Mouse (Mus musculus) cortical plate, adult 2 months (tissue): Measurements from ENCODE around the gene Rin2. TPM values are rescaled to one million over a fixed set of nuclear protein-coding genes. Genes with fewer than 3 reads are reported as not detected.

Experiments used
- H3K27ac ChIP-seq: fragments of 200-500 bp; 2 replicates; pipeline ENCODE4 v1.5.1; 2012; ENCODE audit warnings: low read length, control low read depth, inconsistent platforms; ENCODE audit not compliant: insufficient read depth
- H3K4me1 ChIP-seq: fragments of 200-500 bp; 2 replicates; pipeline ENCODE4 v1.6.1; 2011; ENCODE audit warnings: low read length; ENCODE audit not compliant: control insufficient read depth, insufficient read depth
- H3K4me3 ChIP-seq: fragments of 200-500 bp; 2 replicates; pipeline ENCODE4 v1.5.1; 2011; ENCODE audit warnings: mild to moderate bottlenecking, low read length, control low read depth; ENCODE audit not compliant: insufficient read depth
- CTCF ChIP-seq: fragments of 200-500 bp; IDR thresholded peaks from 2 replicates; pipeline ENCODE4 v1.5.1; 2011; ENCODE audit warnings: mild to moderate bottlenecking, control low read depth, low read length; ENCODE audit not compliant: insufficient read depth; ENCODE audit errors: extremely low read depth
- POLR2A ChIP-seq: fragments of 200-500 bp; IDR thresholded peaks from 2 replicates; pipeline ENCODE4 v1.6.1; 2011; ENCODE audit warnings: mild to moderate bottlenecking, low read length, control low read depth; ENCODE audit not compliant: insufficient read depth; ENCODE audit errors: extremely low read depth
- polyA plus RNA-seq: library from polyadenylated mRNA; depleted of rRNA; stranded (reverse); fragments of >200 nt; gene quantifications from 2 replicates; pipeline ENCODE4 v1.2.3, GENCODE M21; 2012

Rin2 gene
- polyA plus RNA-seq, 1 experiment, result 16.9 TPM

DNA sequence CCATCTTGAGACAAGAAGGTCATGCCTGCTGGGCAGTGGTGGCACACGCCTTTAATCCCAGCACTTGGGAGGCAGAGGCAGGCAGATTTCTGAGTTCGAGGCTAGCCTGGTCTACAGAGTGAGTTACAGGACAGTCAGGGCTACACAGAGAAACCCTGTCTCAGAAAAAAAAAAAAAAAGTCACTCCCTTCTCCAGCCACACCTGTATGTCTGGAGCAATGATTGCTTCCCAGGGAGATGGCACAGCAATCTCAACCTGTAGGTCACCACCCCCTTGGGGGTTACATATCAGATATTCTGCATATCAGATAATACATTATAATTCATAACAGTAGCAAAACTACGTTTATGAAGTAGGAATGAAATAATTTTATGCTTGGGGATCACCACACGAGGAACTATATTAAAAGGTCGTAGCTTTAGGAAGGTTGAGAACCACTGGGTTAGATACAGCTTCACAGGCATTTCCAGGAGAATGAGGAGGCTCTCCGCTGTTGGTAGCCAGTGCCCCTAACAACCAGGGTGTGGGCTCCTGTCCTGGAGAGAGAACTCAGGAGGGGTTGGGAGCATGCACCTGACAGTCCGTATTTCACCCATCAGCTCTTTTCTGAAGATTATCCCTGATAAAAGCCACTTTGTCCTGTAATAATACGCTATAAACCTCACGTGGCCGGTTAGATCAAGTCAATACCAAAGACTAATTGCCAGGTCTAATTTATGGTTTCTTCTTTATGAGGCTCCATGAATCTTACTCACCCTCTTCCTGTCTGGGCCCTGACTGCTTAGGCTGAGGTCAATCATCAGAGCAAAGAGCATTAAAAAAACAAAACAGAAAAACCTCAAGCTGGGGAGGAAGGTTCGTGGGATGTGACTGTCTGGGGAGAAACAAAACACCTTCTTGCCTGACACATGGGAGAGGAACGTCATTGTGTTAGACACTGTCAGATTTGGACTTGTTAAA lies 166.2 kb downstream of the Rin2 start:
- TF ChIP-seq POLR2A (no peak), CTCF (no peak)
- Histone ChIP-seq H3K4me3 (no peak overlapping the region), H3K4me1 (no peaks in the 10 kb centered on the region), H3K27ac (no peak overlapping the region)

DNA sequence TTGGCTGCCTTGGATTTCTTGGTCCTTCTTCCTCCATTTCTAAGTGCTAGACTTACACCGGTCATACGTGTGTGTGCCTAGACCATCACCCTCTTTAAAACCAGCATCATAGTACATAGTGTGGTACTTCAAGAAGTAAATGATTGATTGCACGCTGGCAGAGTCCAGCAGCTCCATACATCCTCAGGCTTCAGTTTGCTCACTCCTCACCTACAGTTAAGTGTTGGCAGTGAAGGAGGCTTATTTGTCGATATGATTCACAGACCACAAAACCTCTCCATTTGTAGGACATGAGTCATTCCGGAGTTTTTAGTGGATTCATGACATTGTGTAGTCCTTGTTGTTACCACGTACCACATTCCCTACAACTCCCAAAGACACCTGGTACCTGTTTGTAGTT lies 168.3 kb downstream of the Rin2 start:
- Histone ChIP-seq H3K27ac (no peak overlapping the region), H3K4me3 (no peak overlapping the region), H3K4me1 (no peaks in the 10 kb centered on the region)
- no peak for TF ChIP-seq POLR2A
- TF ChIP-seq CTCF, result no peak

DNA sequence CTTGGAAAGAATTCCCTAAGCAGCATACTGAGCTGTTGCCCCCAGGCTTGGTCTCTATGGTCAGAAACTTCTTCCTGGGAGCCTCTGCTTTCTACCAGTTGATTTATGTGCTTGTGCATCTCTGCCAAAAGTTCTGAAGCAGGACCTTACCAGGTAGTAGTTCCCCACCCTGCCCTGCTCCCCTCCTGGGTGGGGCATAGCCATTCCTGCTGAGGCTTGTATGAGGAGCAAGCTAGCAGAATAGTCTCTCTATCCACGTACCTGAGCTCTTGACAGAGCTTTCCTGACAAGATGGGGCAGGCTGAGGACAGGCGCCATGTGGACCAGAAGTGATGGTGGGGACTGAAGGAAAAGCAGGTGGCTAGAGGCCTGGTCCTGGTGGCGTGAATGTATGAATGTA lies 171.6 kb downstream of the Rin2 start:
- no peak overlapping the region for H3K4me3 ChIP-seq
- H3K27ac ChIP-seq, result no peak overlapping the region
- TF ChIP-seq POLR2A (no peak), CTCF (no peak)

DNA sequence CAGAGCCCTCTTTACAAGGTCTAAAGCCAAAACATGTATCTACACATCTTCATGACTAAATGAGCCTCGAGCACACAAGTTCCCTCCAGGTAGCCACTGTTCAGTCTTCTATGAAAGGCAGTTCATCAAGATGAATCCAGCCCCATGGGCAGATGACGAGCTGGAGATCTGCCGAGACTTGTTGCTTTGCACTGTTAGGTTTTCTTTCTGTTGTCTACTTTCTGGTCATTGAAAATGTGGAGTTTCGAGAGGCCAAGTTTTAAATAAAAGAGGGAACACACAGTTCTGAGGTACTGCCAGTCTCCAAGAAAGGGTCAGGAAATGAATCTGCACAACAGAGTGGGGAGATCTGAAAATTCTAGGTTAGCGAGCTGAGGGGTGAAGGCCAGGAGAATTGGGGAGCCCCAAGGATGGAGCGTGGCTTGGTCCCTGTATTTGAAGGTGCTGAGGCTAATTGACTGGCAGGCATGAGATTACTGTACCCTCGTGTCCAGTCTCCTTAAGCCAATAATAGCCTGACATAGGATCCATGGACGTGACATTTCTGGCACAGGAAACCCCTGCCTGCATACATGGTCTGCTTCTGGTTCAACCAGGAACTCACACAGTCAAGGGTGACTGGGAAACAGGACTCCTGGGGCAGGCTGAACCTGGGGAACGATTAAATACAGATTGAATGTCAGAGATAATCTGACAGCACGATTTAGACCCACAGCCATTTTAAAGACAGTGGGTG lies 174.3 kb downstream of the Rin2 start:
- Histone ChIP-seq H3K4me3 (no peak overlapping the region), H3K4me1 (peaks cover 5% of the 10 kb centered on the region; the same call in 1 of the 2 replicates), H3K27ac (peak overlapping the region; percentile 86; the same call in 1 of the 2 replicates)
- TF ChIP-seq POLR2A (no peak), CTCF (no peak)

More for the DNA sequence above, 171.6 kb downstream of the Rin2 start:
- peaks cover 5% of the 10 kb centered on the region; the same call in 1 of the 2 replicates for H3K4me1 ChIP-seq

DNA sequence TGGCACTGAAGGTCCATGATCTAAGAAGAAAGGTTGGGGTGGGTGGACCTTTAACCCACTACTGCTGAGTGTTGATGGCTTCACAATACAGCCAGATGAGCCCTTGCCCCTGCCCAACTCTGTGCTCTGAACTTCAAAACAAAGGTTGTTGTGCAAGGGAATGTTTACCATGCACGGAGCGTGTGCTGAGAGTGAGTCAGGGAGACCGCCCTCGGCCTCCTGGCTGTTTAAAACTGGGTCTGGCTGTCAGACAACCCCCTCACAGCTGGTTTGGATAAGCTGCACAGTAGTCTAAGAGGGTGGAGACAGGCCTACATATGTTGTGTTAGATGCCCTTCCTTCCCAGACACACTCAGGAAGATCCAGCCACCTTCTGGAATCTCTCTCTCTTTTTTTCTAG lies 175.8 kb downstream of the Rin2 start:
- Histone ChIP-seq H3K4me1 (peaks cover 5% of the 10 kb centered on the region; the same call in 1 of the 2 replicates), H3K4me3 (no peak overlapping the region), H3K27ac (no peak overlapping the region)
- TF ChIP-seq CTCF, result no peak
- TF ChIP-seq POLR2A, result no peak

DNA sequence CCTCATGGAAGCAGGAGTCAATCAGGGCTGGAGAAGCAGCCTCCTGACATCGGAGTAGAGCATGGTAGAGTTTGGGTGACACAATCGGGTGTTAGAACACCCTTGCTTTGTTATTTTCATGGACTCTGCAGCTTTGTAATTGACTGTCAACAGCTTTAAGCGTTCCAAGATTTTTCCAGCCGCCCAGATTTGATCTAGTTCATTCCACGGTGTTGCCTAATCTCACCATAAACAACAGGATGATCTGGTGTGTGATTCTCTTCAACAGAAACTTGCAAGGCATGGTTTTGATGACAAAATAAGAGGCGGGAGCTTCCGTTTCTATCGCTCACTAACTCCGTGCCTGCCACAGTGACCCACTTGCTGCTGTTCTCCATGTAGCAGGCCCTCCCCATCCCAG lies 180.8 kb downstream of the Rin2 start:
- H3K4me1 ChIP-seq, result peaks cover 10% of the 10 kb centered on the region
- H3K27ac ChIP-seq, result no peak overlapping the region
- H3K4me3 ChIP-seq, result no peak overlapping the region
- TF ChIP-seq CTCF (no peak), POLR2A (no peak)

DNA sequence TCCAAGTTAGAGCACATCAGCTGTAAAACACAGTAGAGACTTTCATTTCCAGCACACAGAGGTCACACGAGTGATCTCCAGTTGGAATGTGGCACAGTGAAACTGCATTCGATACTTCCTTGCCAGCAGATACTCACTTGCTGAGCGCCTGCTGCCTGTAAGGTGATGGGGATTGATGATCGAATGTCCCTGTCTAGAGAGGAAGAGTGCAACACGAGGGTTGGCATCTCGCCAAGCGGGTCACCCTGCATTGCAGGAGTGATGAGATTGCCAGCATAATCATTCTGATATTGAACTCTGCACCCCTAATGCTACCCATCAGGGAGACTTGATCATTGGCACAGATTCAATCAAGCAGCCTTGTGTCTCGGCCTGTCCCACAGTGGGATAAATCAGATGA lies 182.8 kb downstream of the Rin2 start:
- H3K4me3 ChIP-seq, result no peak overlapping the region
- no peak for TF ChIP-seq POLR2A
- no peak for TF ChIP-seq CTCF
- H3K27ac ChIP-seq, result no peak overlapping the region
- peaks cover 6% of the 10 kb centered on the region for H3K4me1 ChIP-seq

DNA sequence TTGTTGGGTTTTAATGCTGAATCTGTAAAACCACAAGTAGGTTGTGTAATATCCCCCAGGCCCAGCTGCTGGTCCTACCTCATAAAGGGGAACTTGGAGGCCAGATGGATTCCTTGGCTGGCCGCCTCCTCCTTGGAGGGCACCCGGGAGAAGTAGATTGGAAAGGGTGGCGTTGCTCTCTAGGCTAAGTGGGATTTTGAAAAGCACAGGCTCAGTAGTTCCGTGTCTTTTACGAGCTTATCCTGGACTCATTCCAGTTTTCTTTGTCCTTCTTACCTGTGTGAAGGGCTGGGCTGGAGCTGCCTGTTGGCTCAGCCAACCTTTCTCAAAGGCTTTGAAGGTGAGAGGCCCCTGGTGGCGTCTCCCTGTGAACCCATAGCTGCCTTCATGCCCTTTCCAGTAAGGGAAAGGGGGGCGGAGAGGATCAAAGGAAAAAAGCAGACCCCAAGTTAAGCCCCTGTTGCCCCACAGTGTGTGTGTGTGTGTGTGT lies 184.5 kb downstream of the Rin2 start:
- H3K4me3 ChIP-seq, result peak overlapping the region; percentile 60
- TF ChIP-seq POLR2A (no peak), CTCF (no peak)
- peaks cover 6% of the 10 kb centered on the region for H3K4me1 ChIP-seq
- peak overlapping the region; percentile 83 for H3K27ac ChIP-seq
